Mouse (Mus musculus) urinary bladder, adult 18-20 months (tissue): ENCODE measurements around the gene Olfr504.
"Not testable (repeated sequence)": the region's sequence is repeated elsewhere in the genome, so short reads cannot be mapped to it uniquely, and the experiment has no call there.

Experiments
- DNase-seq, 2 experiments: peaks; one replicate each; pipeline ENCODE4 v3.0.0; 2022; ENCODE audit warnings: low spot score in 2 of 2, mixed read lengths in 2 of 2

The Olfr504 gene

GRCm38 (mm10) chr7:108565693-108566092 is at the start of gene Olfr504:
Olfr504 (minus strand) TSS chr7:108565793.
- DNase-seq = no peak

GRCm38 (mm10) chr7:108614110-108614509 is 48.5 kb upstream of the Olfr504 start:
- DNase-seq = no peak

- no peak for DNase-seq
Measured at GRCm38 (mm10) chr7:108610487-108610886, 44.9 kb upstream of the Olfr504 start, which contains the start of gene Olfr506. Olfr506 (plus strand) TSS chr7:108610787.

- not testable (repeated sequence) for DNase-seq
Measured at GRCm38 (mm10) chr7:108601916-108602315, 36.3 kb upstream of the Olfr504 start.

GRCm38 (mm10) chr7:108589797-108590196 is 24.2 kb upstream of the Olfr504 start:
- DNase-seq = no peak

- not testable (repeated sequence) for DNase-seq
Measured at GRCm38 (mm10) chr7:108544227-108544626, 21.4 kb downstream of the Olfr504 start, which contains the start of gene Olfr503. Olfr503 (plus strand) TSS chr7:108544527.

GRCm38 (mm10) chr7:108542416-108542815 is 23.2 kb downstream of the Olfr504 start:
- DNase-seq = no peak

- no peak for DNase-seq
Measured at GRCm38 (mm10) chr7:108524965-108525364, 40.6 kb downstream of the Olfr504 start, which contains the start of gene Olfr502. Olfr502 (minus strand) TSS chr7:108525065.
